ENCODE assay signal across 31 mouse cellular contexts in genomic region chr17:69821901-69822300, GRCm38 (mm10).
"Had no signal": no experiment of that assay in that cellular context is flagged by ENCODE, and none has a peak within 500 bp of the region (broad histone marks: within the 10 kb centered on the region; RNA-seq: fewer than 3 reads in every experiment).

No protein-coding gene starts in this region.

- DNase-seq: left cerebral cortex, postnatal 4 days; liver, embryonic 13.5 days; liver, postnatal 0 days; lung, adult 18-20 months; lung, adult 2 months; lung, embryonic 14.5 days; lung, postnatal 10 days; lung, postnatal 14 days; lung, postnatal 36 days; lung, postnatal 4 days; midbrain, embryonic 14.5 days had no signal

- H3K9me3 ChIP-seq: limb, embryonic 10.5 days; limb, embryonic 12.5 days; limb, embryonic 13.5 days; limb, embryonic 15.5 days; liver, embryonic 13.5 days; lung, embryonic 15.5 days; midbrain, embryonic 10.5 days; midbrain, embryonic 12.5 days; midbrain, embryonic 13.5 days; midbrain, embryonic 15.5 days; neural tube, embryonic 12.5 days had no signal

- H3K27ac ChIP-seq: limb, embryonic 10.5 days; limb, embryonic 12.5 days; limb, embryonic 13.5 days; limb, embryonic 15.5 days; liver, embryonic 12.5 days; liver, embryonic 13.5 days; liver, embryonic 14.5 days; liver, embryonic 15.5 days; lung, embryonic 15.5 days; macrophage; midbrain, embryonic 10.5 days; midbrain, embryonic 12.5 days; midbrain, embryonic 13.5 days; midbrain, embryonic 15.5 days; neural tube, embryonic 12.5 days had no signal

- H3K36me3 ChIP-seq: limb, embryonic 10.5 days; limb, embryonic 12.5 days; limb, embryonic 13.5 days; limb, embryonic 15.5 days; liver, embryonic 12.5 days; liver, embryonic 13.5 days; liver, embryonic 15.5 days; lung, embryonic 15.5 days; midbrain, embryonic 10.5 days; midbrain, embryonic 12.5 days; midbrain, embryonic 13.5 days; midbrain, embryonic 15.5 days; neural tube, embryonic 12.5 days had no signal

- H3K4me2 ChIP-seq: limb, embryonic 12.5 days; limb, embryonic 13.5 days; limb, embryonic 15.5 days; liver, embryonic 11.5 days; liver, embryonic 12.5 days; liver, embryonic 13.5 days; liver, embryonic 15.5 days; lung, embryonic 14.5 days; lung, embryonic 15.5 days; midbrain, embryonic 11.5 days; midbrain, embryonic 12.5 days; midbrain, embryonic 13.5 days; midbrain, embryonic 15.5 days; neural tube, embryonic 12.5 days had no signal

- ATAC-seq: liver, embryonic 12.5 days; liver, postnatal 0 days; lung, postnatal 0 days; midbrain, embryonic 13.5 days; midbrain, embryonic 15.5 days; midbrain, embryonic 16.5 days had no signal

- H3K27me3 ChIP-seq: limb, embryonic 12.5 days; limb, embryonic 13.5 days; limb, embryonic 15.5 days; liver, embryonic 12.5 days; liver, embryonic 13.5 days; liver, embryonic 15.5 days; lung, embryonic 15.5 days; megakaryocyte, embryonic 14.5 days; midbrain, embryonic 12.5 days; midbrain, embryonic 13.5 days; midbrain, embryonic 15.5 days; neural tube, embryonic 12.5 days had no signal

- H3K4me1 ChIP-seq: limb, embryonic 10.5 days; limb, embryonic 12.5 days; limb, embryonic 13.5 days; limb, embryonic 15.5 days; liver, embryonic 12.5 days; liver, embryonic 13.5 days; liver, embryonic 15.5 days; lung, embryonic 15.5 days; megakaryocyte, embryonic 14.5 days; midbrain, embryonic 10.5 days; midbrain, embryonic 12.5 days; midbrain, embryonic 13.5 days; midbrain, embryonic 15.5 days; neural tube, embryonic 12.5 days had no signal

- H3K9ac ChIP-seq: limb, embryonic 12.5 days; limb, embryonic 13.5 days; limb, embryonic 15.5 days; liver, embryonic 12.5 days; liver, embryonic 13.5 days; liver, embryonic 14.5 days; liver, embryonic 15.5 days; liver, postnatal 0 days; lung, embryonic 14.5 days; lung, embryonic 15.5 days; midbrain, embryonic 12.5 days; midbrain, embryonic 13.5 days; midbrain, embryonic 15.5 days; neural tube, embryonic 12.5 days had no signal

- H3K4me3 ChIP-seq: limb, embryonic 10.5 days; limb, embryonic 12.5 days; limb, embryonic 13.5 days; limb, embryonic 15.5 days; liver, embryonic 12.5 days; liver, embryonic 13.5 days; liver, embryonic 15.5 days; lung, embryonic 15.5 days; megakaryocyte, embryonic 14.5 days; midbrain, embryonic 10.5 days; midbrain, embryonic 12.5 days; midbrain, embryonic 13.5 days; midbrain, embryonic 15.5 days; myocyte; neural tube, embryonic 12.5 days had no signal
